Mouse (Mus musculus): ENCODE results near the gene Cox7a2l. TPM values are rescaled to one million over a fixed set of nuclear protein-coding genes. Genes with fewer than 3 reads are reported as not detected.

Cox7a2l gene
- total RNA-seq, 2 experiments from 2014 or later = 178 to 182 TPM

- no peak for TF ChIP-seq CTCF (conservative IDR thresholded peaks at IDR 0.05)
- DNase-seq (ENCODE audit: low spot score in 2 of 2) = peak in 1 of 2 experiments; percentile 39
- Histone ChIP-seq H3K4me3 (no peak overlapping the region), H3K27ac (peak overlapping the region; percentile 83)
Observed at GRCm38 (mm10) chr17:83524753-83525152, 7.6 kb upstream of the Cox7a2l start.

GRCm38 (mm10) chr17:83522590-83523379 lies 5.7 kb upstream of the Cox7a2l start:
- DNase-seq (ENCODE audit: low spot score in 2 of 2) = no peak
- TF ChIP-seq CTCF (conservative IDR thresholded peaks at IDR 0.05) = no peak
- H3K27ac ChIP-seq = no peak overlapping the region; the same call in 1 of the 2 replicates
- no peak overlapping the region for H3K4me3 ChIP-seq

- no peak overlapping the region for H3K27ac ChIP-seq
- no peak overlapping the region for H3K4me3 ChIP-seq
- no peak for TF ChIP-seq CTCF (conservative IDR thresholded peaks at IDR 0.05)
- no peak for DNase-seq (ENCODE audit: low spot score in 2 of 2)
Observed at GRCm38 (mm10) chr17:83521881-83522280, 4.8 kb upstream of the Cox7a2l start.

GRCm38 (mm10) chr17:83514213-83514701 lies 2.9 kb downstream of the Cox7a2l start:
- peak overlapping the region; percentile 95 for H3K4me3 ChIP-seq
- peak; percentile 38 for TF ChIP-seq CTCF (conservative IDR thresholded peaks at IDR 0.05)
- peak; percentile 86 to 90 for DNase-seq (ENCODE audit: low spot score in 2 of 2)
- H3K27ac ChIP-seq = peak overlapping the region; percentile 99

GRCm38 (mm10) chr17:83513655-83514212 lies 3.4 kb downstream of the Cox7a2l start:
- TF ChIP-seq CTCF (conservative IDR thresholded peaks at IDR 0.05) = no peak
- DNase-seq (ENCODE audit: low spot score in 2 of 2) = peak in 1 of 2 experiments; percentile 28
- peak overlapping the region; percentile 95 for H3K4me3 ChIP-seq
- H3K27ac ChIP-seq = peak overlapping the region; percentile 99

GRCm38 (mm10) chr17:83512130-83512529 lies 5.0 kb downstream of the Cox7a2l start:
- Histone ChIP-seq H3K4me3 (peak overlapping the region; percentile 95), H3K27ac (no peak overlapping the region)
- DNase-seq (ENCODE audit: low spot score in 2 of 2) = no peak
- TF ChIP-seq CTCF (conservative IDR thresholded peaks at IDR 0.05) = no peak

GRCm38 (mm10) chr17:83503693-83504092 lies 13.4 kb downstream of the Cox7a2l start:
- DNase-seq (ENCODE audit: low spot score in 2 of 2) = no peak
- TF ChIP-seq CTCF (conservative IDR thresholded peaks at IDR 0.05) = no peak
- H3K4me3 ChIP-seq = no peak overlapping the region
- H3K27ac ChIP-seq = no peak overlapping the region

GRCm38 (mm10) chr17:83499692-83500091 lies 17.4 kb downstream of the Cox7a2l start:
- H3K4me3 ChIP-seq = no peak overlapping the region
- no peak for DNase-seq (ENCODE audit: low spot score in 2 of 2)
- no peak for TF ChIP-seq CTCF (conservative IDR thresholded peaks at IDR 0.05)
- no peak overlapping the region for H3K27ac ChIP-seq

GRCm38 (mm10) chr17:83498889-83499288 lies 18.2 kb downstream of the Cox7a2l start:
- no peak for DNase-seq (ENCODE audit: low spot score in 2 of 2)
- no peak for TF ChIP-seq CTCF (conservative IDR thresholded peaks at IDR 0.05)
- Histone ChIP-seq H3K4me3 (no peak overlapping the region), H3K27ac (no peak overlapping the region)

- no peak overlapping the region for H3K27ac ChIP-seq
- no peak for DNase-seq (ENCODE audit: low spot score in 2 of 2)
- TF ChIP-seq CTCF (conservative IDR thresholded peaks at IDR 0.05) = no peak
- no peak overlapping the region for H3K4me3 ChIP-seq
Observed at GRCm38 (mm10) chr17:83487762-83488161, 29.4 kb downstream of the Cox7a2l start.

GRCm38 (mm10) chr17:83483784-83484183 lies 33.3 kb downstream of the Cox7a2l start:
- H3K27ac ChIP-seq = no peak overlapping the region
- no peak overlapping the region for H3K4me3 ChIP-seq
- no peak for TF ChIP-seq CTCF (conservative IDR thresholded peaks at IDR 0.05)
- no peak for DNase-seq (ENCODE audit: low spot score in 2 of 2)

- Histone ChIP-seq H3K27ac (no peak overlapping the region), H3K4me3 (no peak overlapping the region)
- no peak for DNase-seq (ENCODE audit: low spot score in 2 of 2)
- no peak for TF ChIP-seq CTCF (conservative IDR thresholded peaks at IDR 0.05)
Observed at GRCm38 (mm10) chr17:83482817-83483536, 34.2 kb downstream of the Cox7a2l start.

- TF ChIP-seq CTCF (conservative IDR thresholded peaks at IDR 0.05) = no peak
- no peak for DNase-seq (ENCODE audit: low spot score in 2 of 2)
- Histone ChIP-seq H3K27ac (no peak overlapping the region), H3K4me3 (no peak overlapping the region)
Observed at GRCm38 (mm10) chr17:83481551-83481950, 35.6 kb downstream of the Cox7a2l start.
